Mouse (Mus musculus): ENCODE measurements around the gene 4930548H24Rik.
"Not testable (repeated sequence)": the region's sequence is repeated elsewhere in the genome, so short reads cannot be mapped to it uniquely, and the experiment has no call there.

4930548H24Rik gene

DNA sequence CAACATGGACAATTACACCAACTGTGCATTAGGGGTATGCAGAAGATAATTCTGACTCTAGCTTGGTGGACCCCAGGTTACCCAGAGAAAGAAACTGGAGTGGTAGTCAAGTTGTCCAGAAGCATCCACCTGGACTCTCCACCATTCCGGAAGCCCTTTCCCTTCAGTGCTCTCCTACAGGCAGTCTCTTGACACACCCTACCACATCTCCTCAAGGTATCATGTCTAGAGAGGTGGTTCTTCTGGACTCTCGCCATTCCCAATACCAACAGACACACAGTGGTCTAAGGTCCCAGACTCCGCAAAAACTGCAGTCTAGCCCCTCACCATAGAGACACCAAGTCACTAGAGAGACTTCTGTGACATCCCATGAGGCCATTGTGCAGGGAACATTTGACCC lies at the start of gene 4930548H24Rik:
TSS of gene 4930548H24Rik (plus strand) at position 301 of the 400 bp plus-strand sequence.
- DNase-seq = no peak

DNA sequence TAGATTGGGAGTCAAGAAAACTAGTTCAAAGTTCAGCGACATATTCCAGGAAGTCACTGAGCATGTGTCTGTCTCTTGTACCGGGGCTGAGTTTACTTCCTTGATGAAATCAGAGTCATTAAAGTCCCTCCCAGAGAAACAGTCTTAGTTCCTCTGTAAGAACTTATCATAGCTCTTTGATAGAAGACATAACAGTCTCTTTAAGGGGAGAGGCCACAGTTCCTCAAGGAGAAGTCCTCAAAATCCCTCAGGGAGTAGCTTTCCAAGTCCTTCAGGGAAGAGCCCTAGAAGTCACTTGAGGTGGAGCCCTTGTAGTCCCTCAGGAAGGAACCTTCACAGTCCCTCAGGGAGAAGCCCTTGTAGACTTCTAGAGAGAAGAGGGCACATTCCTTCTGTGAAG lies 34.2 kb upstream of the 4930548H24Rik start:
- no peak for DNase-seq

DNA sequence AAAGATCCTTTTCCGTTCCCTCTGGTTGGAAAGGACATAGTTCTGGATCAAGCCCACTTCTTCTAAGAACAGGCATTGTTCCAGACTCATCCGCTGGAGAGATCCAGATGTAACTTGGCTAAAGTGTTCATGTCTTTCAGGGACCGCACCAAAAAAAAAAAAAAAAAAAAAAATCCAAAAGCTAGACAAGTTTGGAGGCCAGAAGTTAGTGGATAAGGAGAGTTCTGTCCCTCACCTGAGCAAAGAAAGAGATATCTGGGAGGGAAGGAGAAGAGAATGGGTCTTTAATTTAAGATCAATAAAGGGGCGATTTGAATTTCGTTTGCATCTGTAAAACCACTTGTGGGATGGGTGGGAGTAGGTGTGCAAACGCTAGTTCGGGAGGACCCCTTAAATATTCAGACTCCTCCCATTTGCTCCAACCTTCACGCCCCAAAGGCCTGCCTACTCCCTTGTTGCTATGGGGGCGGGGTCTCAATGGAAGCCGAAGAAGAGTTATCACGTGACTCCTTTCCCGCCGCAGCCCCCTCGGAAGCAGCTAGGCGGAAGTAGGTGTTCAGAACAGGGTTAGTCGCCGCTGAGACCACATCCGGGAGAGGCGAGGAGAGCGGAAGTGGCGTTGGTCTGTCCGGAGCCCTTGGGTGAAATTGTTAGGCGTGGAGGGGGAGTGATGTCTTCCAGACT lies 33.5 kb upstream of the 4930548H24Rik start, which contains the start of gene Zfp512:
TSS of gene Zfp512 (plus strand) at position 554 of the 684 bp plus-strand sequence.
- peak; percentile 84 to 92 for DNase-seq

DNA sequence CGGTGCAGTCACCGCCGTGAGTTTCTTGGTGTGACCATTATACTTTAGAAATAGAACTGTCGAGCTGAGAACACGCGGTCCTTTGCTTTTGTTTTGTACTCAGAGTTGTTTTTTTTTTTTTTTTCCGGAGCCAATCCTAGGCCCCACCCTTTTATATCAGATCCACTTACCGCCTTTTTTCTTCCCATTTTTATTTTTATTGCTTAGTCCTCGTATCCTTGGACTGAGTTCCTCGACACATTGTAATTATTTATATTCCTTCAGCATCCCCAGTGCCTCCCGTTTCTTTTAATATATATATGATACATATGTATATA lies 33.0 kb upstream of the 4930548H24Rik start:
- no peak for DNase-seq

DNA sequence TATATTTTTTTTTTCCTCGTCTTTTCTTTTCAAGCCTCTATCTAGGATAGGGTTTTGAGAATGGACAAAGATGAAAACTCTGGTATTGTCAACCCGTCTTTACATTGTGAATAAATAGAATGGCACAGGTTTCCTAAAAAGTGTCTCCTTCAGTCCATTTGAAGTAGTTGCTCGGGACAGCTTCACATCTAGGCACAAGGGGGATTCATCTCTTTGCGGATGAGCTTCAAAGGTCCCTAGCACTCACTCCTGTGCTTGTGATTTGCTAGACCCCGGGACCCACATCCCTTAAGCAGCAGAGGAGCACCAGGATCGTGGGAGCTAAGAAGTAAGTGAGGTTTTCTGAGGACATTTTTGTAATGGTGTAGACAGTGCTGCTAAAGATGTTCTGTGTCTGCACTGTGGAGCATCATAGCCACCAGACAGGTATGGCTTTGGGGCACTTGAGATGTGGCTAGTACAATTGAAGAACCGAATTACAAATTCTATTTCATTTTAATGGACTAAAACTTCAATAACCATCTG lies 32.6 kb upstream of the 4930548H24Rik start:
- DNase-seq = peak in 1 of 2 experiments; percentile 8

DNA sequence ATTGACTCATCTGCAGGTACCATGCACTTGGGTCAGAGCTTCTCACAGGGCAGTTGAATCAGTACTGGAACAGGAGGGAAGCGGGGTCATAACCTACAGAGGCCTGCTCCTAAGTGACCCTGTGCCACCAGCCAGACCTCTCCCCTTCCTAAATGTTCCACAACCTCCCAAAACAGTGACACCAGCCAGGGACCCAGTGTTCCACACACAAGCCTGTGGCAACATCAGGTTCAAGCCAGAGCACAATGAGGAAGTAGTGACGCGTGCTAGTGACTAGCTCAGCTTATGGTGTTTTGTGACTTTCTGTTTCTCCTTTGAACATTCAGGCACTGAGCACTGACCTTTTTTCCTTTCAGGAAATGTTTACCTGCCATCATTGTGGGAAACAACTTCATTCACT lies 17.7 kb upstream of the 4930548H24Rik start:
- no peak for DNase-seq

DNA sequence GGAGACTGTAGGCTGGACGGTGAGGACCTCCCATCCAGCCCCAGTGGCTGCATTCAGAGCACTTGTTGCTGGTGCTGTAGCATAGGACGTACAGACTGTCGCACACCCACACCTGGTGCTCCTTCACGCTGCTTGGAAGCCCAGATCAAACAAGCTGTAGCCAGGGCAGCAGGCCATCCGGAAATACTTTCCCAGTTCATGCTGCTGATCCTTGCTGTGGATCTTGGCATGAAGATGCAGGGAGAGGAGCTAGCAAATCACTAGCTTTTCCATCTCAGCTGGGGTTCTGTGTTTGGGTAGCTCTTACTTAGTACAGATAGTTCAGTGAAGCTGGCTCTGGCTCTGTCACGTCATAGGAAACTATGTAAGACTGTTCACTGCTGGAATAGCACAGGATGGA lies 15.8 kb upstream of the 4930548H24Rik start:
- DNase-seq = no peak

DNA sequence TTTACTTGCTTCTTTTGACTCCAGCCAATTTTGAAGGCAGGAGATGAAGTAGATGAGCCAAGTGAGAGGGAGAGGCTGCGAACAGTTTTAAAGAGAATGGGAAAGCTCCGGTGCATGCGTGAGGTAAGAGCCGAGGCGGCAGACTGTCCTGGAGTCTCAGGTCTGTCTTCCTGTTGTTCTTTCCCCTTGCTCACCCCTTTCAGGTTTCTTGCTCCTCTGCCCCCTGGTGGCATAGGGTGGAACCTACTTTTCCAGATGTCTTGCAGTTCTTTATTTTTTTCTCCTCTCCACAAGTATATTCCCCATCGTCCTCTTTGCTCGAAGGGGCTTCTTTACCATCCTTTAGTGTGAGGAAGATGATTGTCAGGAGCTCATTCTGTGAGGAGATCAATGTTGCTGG lies 15.2 kb upstream of the 4930548H24Rik start:
- peak; percentile 15 to 29 for DNase-seq

DNA sequence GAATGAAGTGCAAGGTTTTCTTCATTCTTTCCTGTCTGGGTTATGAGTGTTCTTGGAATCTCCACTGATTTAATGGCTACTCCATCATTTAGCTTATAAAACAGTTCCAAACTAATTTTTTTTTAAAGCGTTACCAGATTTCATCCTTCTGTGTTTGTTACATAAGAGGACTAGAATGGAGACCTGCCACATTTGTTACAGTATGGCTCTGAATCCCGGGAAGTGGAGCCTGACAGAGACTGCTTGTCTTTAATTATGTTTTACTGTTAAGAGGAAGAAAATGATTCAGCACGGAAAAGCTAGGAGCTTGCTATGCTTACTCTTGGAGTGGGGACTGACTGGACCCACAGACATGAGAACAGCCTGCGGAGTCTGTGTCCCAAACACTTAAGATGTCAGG lies 5.0 kb upstream of the 4930548H24Rik start:
- no peak for DNase-seq

DNA sequence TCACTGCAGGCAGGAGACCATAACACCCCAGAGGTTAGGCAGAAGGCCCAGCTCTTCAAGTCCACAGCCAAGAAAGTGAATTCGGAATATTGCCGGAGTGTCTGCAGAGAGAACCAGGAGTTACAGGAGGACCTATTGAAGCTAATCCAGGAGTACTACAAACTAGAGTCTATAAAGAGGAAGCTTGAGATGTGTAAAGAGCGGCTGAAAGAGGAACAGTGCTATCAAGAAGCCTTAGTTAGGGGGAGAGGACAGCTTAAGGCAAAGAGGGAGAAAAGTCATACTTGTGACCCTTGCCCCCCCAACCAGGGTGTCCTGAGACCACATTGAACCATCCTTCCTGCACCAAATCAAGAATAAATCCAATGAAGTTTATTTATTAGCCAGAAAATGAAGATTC lies 2.3 kb downstream of the 4930548H24Rik start:
- no peak for DNase-seq

DNA sequence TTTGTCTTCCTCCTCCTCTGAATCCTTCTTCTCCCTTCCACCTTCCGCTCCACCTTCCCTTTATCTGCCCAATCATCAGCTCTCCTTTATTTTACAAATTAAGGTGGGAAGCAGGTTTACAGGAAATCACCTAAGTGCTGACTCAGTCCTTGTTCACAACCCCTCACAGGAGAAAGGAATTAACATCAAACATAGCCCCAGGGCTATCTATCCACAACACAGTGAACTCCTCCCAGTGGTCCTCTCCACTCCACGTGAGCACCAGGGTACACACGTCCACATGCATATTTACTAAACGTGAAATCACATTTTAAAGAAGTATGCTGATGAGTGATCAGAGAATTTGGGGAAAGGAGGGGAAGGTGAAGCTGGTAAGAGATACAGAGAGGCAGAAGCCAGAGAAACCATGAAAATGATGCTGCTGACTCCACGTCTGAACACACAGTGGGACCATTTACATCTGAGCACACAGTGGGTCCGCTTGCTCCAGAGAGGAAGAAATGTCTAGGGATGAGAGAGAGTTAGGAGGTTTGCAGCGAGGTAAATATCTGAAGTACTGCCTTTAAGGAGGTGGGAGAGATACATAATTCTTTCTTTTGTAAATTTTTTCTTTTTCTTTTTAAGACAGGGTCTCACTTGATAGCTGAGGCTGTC lies 3.7 kb downstream of the 4930548H24Rik start:
- DNase-seq = no peak

DNA sequence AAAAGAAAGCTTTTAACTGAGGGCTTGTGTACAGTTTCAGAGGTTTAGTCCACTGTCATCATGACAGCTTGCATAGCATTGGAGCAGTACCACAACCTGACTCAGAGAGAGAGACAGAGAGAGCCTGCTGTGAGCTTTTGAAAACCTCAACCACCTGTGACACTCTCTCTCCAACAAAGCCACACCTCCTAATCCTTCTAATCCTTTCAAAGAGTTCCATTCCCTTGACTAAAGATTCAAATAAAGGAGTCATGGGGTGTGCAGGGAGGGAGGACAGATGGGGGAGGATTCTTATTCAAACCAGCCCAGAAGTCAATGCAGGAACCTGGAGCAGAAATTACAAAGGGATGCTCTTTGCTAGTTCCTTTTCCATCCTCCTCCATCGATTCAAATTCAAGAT lies 6.5 kb downstream of the 4930548H24Rik start:
- no peak for DNase-seq

DNA sequence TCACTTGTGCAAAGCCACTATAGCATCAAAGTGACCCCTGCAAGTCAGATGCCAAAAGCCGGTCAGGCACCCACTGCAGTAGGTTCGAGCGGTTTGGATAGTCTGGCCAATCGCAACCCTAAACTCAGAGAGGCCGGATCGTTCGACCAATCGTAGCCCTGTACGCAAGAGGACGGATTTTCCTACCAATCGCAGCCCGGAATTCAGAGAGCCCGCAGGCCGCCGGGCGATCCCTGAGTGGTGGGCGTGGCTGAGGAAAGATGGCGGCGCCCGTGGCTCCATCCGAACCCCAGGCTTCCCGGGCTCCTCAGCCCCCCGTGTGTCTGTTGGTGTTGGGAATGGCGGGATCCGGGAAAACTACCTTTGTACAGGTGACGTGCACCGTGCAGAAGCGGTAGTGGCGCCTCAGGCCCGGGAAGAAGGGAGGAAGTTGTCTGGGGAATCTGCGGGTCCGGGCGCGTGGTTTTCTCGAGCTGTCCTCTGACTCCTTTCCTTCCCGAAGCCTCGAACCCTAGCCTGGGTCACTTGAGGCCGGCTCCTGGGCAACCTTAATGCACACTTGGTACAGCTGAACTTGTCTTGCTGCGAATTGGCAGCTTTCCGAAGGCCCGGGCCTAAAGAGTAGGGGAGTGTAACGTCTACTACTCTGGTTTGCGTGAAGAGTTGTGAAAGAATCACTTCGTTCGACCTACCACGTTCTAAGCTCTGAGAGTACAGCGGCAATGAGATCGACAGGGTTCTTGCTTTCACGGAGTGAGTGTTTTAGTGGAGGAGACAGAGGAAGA lies 9.2 kb downstream of the 4930548H24Rik start, which contains the start of gene Gpn1:
TSS of gene Gpn1 (plus strand) at position 229 of the 785 bp plus-strand sequence.
- DNase-seq = peak; percentile 90 to 92

DNA sequence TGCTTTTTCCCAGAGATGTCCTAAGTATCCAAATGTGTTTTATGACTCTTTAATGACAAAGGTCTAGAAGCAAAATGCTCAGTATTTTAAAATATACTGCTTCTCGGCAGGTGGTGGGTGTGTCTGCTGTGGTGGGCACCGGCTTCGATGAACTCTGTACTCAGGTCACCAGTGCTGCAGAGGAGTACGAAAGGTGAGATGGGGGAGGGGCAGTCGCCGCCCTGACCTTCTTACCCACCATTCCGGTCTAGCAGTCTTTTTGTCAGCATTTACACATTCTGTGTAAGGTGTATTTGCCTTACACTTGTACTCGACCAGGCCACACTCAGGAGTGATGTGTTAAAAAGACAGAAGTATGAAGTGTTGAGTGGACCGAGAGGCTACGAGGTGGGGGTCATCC lies 19.3 kb downstream of the 4930548H24Rik start:
- no peak for DNase-seq

DNA sequence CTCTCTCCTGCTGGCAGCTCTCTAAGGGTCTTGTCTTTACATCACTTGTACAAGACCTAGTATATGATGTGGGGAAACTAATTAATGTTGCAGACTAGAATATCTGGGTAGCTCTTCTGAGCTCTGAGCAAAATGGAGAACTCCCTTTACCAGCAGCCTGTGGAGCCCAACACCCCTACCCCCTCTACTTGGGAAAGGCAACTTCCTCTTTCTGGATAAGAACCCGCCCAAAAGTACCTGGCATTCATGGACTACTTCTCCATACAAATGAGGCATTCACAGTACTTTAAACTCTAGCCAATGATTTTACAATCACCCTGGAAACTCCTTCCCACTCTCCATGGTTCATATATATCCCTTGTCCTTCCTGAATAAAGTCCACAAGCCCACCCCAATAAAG lies 26.9 kb downstream of the 4930548H24Rik start:
- DNase-seq = no peak

DNA sequence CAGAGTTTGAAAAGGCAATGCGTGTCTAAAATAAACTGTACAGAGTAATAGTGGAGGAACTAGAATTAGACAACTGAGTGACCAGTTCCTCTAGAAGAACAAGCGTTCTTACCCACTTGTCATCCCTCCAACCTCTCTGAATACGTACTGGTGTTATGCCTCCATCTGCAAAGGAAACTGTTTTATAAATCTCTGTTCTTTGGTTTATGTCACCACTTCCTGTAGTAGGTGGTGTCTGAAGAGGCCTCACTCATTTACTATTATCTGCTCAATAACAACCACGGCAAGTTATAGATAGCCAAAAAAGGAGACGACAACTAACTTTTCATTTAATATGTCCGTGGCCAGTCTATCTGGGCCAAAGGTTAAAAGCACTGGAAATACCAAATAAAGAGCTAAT lies 35.0 kb downstream of the 4930548H24Rik start:
- DNase-seq = no peak

DNA sequence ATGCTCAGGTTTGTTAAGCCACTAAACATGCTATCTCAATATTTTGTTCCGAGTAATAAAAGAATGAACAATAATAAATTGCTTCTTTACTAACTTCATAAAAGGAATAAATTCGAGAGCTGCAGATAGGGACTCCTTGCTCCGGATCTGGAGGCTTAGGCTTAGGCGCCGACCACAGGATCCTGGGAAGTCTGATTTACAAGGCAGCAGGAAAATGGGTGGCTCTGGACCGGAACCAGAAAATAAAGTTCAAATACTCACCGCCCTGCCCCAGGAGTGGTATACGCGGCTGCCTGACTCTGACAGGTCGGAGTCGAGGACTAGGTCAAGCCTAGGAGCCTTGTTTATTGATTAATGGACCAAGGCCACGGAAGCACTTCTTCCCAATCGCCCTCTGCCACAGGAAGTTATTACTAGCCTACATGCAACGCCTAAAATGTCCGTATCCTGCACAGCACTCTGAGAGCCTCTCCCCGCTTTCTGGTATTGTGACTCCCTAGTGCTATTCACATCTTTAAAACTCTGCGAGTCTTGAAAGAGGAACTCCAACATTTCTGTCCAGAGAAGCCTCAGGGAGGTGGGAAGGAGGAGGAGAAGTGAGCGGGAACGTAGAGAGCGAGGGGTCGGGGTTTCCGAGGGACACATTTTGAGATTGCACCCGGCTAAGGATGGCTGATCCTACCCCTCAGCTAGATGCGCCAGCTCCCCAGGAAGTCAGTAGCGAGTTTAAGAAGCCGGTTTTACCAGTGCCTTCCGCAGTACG lies 41.0 kb downstream of the 4930548H24Rik start, which contains the start of gene Slc4a1ap:
TSS of gene Slc4a1ap (plus strand) at position 642 of the 763 bp plus-strand sequence.
- DNase-seq = peak; percentile 84 to 87

DNA sequence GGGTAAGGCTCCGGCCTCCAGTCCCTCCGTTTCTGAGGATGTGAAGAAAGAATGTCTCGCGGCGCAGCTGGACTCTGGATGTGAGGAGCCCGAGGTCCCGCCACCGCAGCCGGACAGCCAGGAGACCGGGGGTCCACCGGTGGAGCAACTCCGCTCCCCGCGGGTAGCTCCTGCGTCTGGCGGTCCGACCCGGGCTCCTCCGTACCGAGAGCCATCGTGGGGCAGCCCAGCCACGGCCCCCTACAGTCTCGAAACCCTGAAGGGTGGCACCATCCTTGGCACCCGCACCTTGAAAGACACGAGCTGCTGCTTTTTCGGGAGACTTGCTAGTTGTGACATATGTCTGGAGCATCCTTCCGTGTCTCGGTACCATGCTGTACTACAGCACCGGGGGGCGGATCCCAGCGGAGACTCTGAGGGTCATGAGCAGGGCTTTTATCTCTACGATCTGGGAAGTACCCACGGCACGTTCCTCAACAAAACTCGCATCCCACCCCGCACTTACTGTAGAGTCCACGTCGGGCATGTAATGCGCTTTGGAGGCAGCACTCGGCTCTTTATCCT lies 41.7 kb downstream of the 4930548H24Rik start:
- DNase-seq = no peak

DNA sequence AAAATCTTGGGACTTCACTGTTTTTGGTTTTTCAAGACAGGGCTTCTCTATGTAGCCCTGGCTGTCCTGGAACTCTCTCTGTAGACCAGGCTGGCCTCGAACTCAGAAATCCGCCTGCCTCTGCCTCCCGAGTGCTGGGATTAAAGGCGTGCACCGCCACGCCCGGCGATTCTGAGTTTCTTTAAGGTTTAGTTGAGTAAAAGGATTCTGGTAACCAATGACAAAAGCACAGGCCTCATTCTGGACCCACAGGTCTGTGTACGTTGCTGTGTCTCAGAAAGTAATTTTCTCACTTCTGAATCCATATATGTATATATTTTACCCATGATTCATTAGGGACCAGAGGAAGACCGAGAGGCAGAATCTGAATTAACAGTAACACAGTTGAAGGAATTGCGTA lies 42.2 kb downstream of the 4930548H24Rik start, which contains the start of gene Supt7l:
TSS of gene Supt7l (minus strand) at position 101 of the 400 bp plus-strand sequence.
- DNase-seq = not testable (repeated sequence)

DNA sequence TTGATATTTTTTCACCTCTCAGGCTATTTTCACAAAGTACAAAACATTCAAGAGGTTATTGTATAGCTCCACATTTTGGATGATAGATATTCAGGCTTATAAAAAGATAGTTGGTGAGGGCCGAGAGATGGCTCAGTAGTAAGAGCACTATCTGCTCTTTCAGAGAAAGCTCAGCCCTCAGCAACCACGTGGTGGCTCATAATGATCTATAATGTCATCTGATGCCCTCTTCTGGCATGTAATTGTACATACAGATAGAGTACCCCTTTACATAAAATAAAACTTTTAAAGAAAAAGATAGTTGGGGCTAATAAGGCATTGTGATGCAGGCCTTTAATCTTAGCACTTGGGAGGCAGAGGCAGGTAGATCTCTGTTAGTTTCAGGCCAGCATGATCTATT lies 43.0 kb downstream of the 4930548H24Rik start:
- DNase-seq = no peak

DNA sequence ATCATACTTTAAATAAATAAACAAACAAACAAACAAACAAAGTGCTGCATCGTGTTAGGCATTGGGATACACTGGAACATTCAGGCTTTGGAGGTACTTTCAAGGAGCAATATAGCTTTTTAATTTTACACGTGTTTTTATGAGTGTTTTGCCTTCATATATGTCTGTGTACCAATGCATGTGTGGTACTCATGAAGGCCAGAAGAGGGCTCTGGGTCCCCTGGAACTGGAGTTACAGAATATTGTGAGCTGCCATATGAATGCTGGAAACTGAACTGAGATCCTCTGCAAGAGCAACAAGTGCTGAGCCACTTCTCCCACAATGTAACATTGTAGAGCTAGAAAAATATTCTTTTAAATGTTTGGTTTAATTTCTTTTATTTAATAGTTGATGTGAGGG lies 49.7 kb downstream of the 4930548H24Rik start:
- no peak for DNase-seq

All from cerebellum, postnatal 25 days (tissue).